Mouse (Mus musculus): ENCODE measurements around the gene Megf11. TPM values are rescaled to one million over a fixed set of nuclear protein-coding genes. Genes with fewer than 3 reads are reported as not detected.

Gene Megf11
- polyA plus RNA-seq, 1 experiment = 0.94 TPM

- H3K27me3 ChIP-seq (ENCODE audit: control insufficient read depth, insufficient read depth, low read length, poor library complexity, severe bottlenecking) = no peaks in the 10 kb centered on the region
- no peaks in the 10 kb centered on the region for H3K9me3 ChIP-seq (replicated peaks; ENCODE audit: control insufficient read depth, insufficient read depth, low read length, poor library complexity, severe bottlenecking)
- no peaks in the 10 kb centered on the region for H3K36me3 ChIP-seq (ENCODE audit: control insufficient read depth, insufficient read depth, low read length, poor library complexity, severe bottlenecking)
- H3K4me3 ChIP-seq (ENCODE audit: low read depth, low read length) = no peak overlapping the region
- no peak overlapping the region for H3K27ac ChIP-seq (ENCODE audit: insufficient read depth, low read length)
- H3K4me1 ChIP-seq (ENCODE audit: control insufficient read depth, insufficient read depth, low read length) = no peaks in the 10 kb centered on the region
- H3K9ac ChIP-seq (ENCODE audit: low read depth, poor library complexity, severe bottlenecking) = no peak overlapping the region
- TF ChIP-seq CTCF (IDR thresholded peaks at IDR 0.05; ENCODE audit: low read depth, low read length) (no peak), EP300 (IDR thresholded peaks at IDR 0.05; ENCODE audit: insufficient read depth, low read depth, low read length) (no peak), POLR2A (IDR thresholded peaks at IDR 0.05; ENCODE audit: insufficient read depth, low read length) (no peak)
Measured at GRCm38 (mm10) chr9:64504456-64504855, 119.0 kb downstream of the Megf11 start.

GRCm38 (mm10) chr9:64504921-64505320 lies 119.5 kb downstream of the Megf11 start:
- Histone ChIP-seq H3K9ac (ENCODE audit: low read depth, poor library complexity, severe bottlenecking) (no peak overlapping the region), H3K27me3 (ENCODE audit: control insufficient read depth, insufficient read depth, low read length, poor library complexity, severe bottlenecking) (no peaks in the 10 kb centered on the region), H3K4me1 (ENCODE audit: control insufficient read depth, insufficient read depth, low read length) (no peaks in the 10 kb centered on the region)

DNA sequence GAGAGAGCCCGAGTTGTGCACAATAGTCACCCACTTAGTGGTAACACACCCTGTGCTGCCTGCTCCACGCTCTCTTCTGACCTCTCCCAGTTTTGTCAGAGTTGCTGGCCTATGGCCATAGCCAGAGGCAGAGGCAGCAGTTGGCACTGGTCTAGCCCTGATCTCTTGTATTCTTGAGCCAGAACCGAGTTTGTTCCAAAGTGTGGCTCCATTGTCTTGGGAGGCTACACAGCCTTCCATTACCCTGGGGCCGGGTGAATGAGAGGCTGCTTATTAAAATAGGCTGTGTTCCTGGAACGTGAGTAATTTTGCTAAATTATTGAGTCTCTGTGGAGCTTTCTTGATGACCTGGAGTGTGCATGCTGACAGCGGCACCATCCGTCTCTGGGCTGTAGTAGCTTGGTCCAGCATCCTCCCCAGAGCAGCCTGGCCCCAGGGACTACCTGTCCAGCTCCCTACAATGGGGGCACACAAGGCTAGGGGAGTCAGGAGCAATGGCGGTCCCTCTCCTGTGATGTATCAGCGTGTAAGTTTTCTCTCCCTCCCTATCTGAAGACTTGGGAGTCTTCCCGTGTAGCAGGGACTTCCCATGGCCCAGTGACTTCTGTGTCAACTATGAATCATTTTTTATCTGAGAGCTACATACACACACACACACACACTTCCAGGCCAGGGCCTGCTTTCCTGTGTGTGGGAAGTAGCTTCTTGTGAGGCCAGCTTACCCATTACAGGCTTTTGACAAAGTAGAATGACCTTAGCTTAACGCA lies 121.2 kb downstream of the Megf11 start:
- no peak overlapping the region for H3K9ac ChIP-seq (ENCODE audit: low read depth, poor library complexity, severe bottlenecking)
- H3K4me3 ChIP-seq (ENCODE audit: low read depth, low read length) = no peak overlapping the region
- H3K4me1 ChIP-seq (ENCODE audit: control insufficient read depth, insufficient read depth, low read length) = no peaks in the 10 kb centered on the region
- TF ChIP-seq CTCF (IDR thresholded peaks at IDR 0.05; ENCODE audit: low read depth, low read length) (no peak), POLR2A (IDR thresholded peaks at IDR 0.05; ENCODE audit: insufficient read depth, low read length) (no peak), EP300 (IDR thresholded peaks at IDR 0.05; ENCODE audit: insufficient read depth, low read depth, low read length) (no peak)
- H3K27me3 ChIP-seq (ENCODE audit: control insufficient read depth, insufficient read depth, low read length, poor library complexity, severe bottlenecking) = no peaks in the 10 kb centered on the region
- no peaks in the 10 kb centered on the region for H3K9me3 ChIP-seq (replicated peaks; ENCODE audit: control insufficient read depth, insufficient read depth, low read length, poor library complexity, severe bottlenecking)
- H3K36me3 ChIP-seq (ENCODE audit: control insufficient read depth, insufficient read depth, low read length, poor library complexity, severe bottlenecking) = no peaks in the 10 kb centered on the region
- H3K27ac ChIP-seq (ENCODE audit: insufficient read depth, low read length) = no peak overlapping the region

More at GRCm38 (mm10) chr9:64504921-64505320, 119.5 kb downstream of the Megf11 start:
- TF ChIP-seq EP300 (IDR thresholded peaks at IDR 0.05; ENCODE audit: insufficient read depth, low read depth, low read length) = no peak
- Histone ChIP-seq H3K36me3 (ENCODE audit: control insufficient read depth, insufficient read depth, low read length, poor library complexity, severe bottlenecking) (no peaks in the 10 kb centered on the region), H3K27ac (ENCODE audit: insufficient read depth, low read length) (no peak overlapping the region), H3K4me3 (ENCODE audit: low read depth, low read length) (no peak overlapping the region), H3K9me3 (replicated peaks; ENCODE audit: control insufficient read depth, insufficient read depth, low read length, poor library complexity, severe bottlenecking) (no peaks in the 10 kb centered on the region)

GRCm38 (mm10) chr9:64507207-64507517 lies 121.7 kb downstream of the Megf11 start:
- Histone ChIP-seq H3K4me1 (ENCODE audit: control insufficient read depth, insufficient read depth, low read length) (no peaks in the 10 kb centered on the region), H3K27me3 (ENCODE audit: control insufficient read depth, insufficient read depth, low read length, poor library complexity, severe bottlenecking) (no peaks in the 10 kb centered on the region), H3K9ac (ENCODE audit: low read depth, poor library complexity, severe bottlenecking) (no peak overlapping the region), H3K4me3 (ENCODE audit: low read depth, low read length) (no peak overlapping the region), H3K36me3 (ENCODE audit: control insufficient read depth, insufficient read depth, low read length, poor library complexity, severe bottlenecking) (no peaks in the 10 kb centered on the region), H3K9me3 (replicated peaks; ENCODE audit: control insufficient read depth, insufficient read depth, low read length, poor library complexity, severe bottlenecking) (no peaks in the 10 kb centered on the region), H3K27ac (ENCODE audit: insufficient read depth, low read length) (no peak overlapping the region)
- no peak for TF ChIP-seq EP300 (IDR thresholded peaks at IDR 0.05; ENCODE audit: insufficient read depth, low read depth, low read length)
- TF ChIP-seq CTCF (IDR thresholded peaks at IDR 0.05; ENCODE audit: low read depth, low read length) = no peak
- TF ChIP-seq POLR2A (IDR thresholded peaks at IDR 0.05; ENCODE audit: insufficient read depth, low read length) = no peak

GRCm38 (mm10) chr9:64507995-64508394 lies 122.6 kb downstream of the Megf11 start:
- no peak overlapping the region for H3K4me3 ChIP-seq (ENCODE audit: low read depth, low read length)
- no peaks in the 10 kb centered on the region for H3K36me3 ChIP-seq (ENCODE audit: control insufficient read depth, insufficient read depth, low read length, poor library complexity, severe bottlenecking)
- no peak overlapping the region for H3K27ac ChIP-seq (ENCODE audit: insufficient read depth, low read length)
- TF ChIP-seq POLR2A (IDR thresholded peaks at IDR 0.05; ENCODE audit: insufficient read depth, low read length) (no peak), CTCF (IDR thresholded peaks at IDR 0.05; ENCODE audit: low read depth, low read length) (peak; percentile 71), EP300 (IDR thresholded peaks at IDR 0.05; ENCODE audit: insufficient read depth, low read depth, low read length) (no peak)
- no peaks in the 10 kb centered on the region for H3K9me3 ChIP-seq (replicated peaks; ENCODE audit: control insufficient read depth, insufficient read depth, low read length, poor library complexity, severe bottlenecking)
- H3K4me1 ChIP-seq (ENCODE audit: control insufficient read depth, insufficient read depth, low read length) = no peaks in the 10 kb centered on the region
- H3K27me3 ChIP-seq (ENCODE audit: control insufficient read depth, insufficient read depth, low read length, poor library complexity, severe bottlenecking) = no peaks in the 10 kb centered on the region
- no peak overlapping the region for H3K9ac ChIP-seq (ENCODE audit: low read depth, poor library complexity, severe bottlenecking)

GRCm38 (mm10) chr9:64514826-64515225 lies 129.4 kb downstream of the Megf11 start:
- Histone ChIP-seq H3K4me3 (ENCODE audit: low read depth, low read length) (no peak overlapping the region), H3K4me1 (ENCODE audit: control insufficient read depth, insufficient read depth, low read length) (no peaks in the 10 kb centered on the region), H3K27ac (ENCODE audit: insufficient read depth, low read length) (no peak overlapping the region), H3K9me3 (replicated peaks; ENCODE audit: control insufficient read depth, insufficient read depth, low read length, poor library complexity, severe bottlenecking) (no peaks in the 10 kb centered on the region), H3K9ac (ENCODE audit: low read depth, poor library complexity, severe bottlenecking) (no peak overlapping the region), H3K27me3 (ENCODE audit: control insufficient read depth, insufficient read depth, low read length, poor library complexity, severe bottlenecking) (no peaks in the 10 kb centered on the region), H3K36me3 (ENCODE audit: control insufficient read depth, insufficient read depth, low read length, poor library complexity, severe bottlenecking) (no peaks in the 10 kb centered on the region)
- TF ChIP-seq POLR2A (IDR thresholded peaks at IDR 0.05; ENCODE audit: insufficient read depth, low read length) (no peak), EP300 (IDR thresholded peaks at IDR 0.05; ENCODE audit: insufficient read depth, low read depth, low read length) (no peak)
